ENCODE assay signal across 26 mouse cellular contexts in genomic region chr2:145872099-145872498, GRCm38 (mm10). TPM values are rescaled to one million over a fixed set of nuclear protein-coding genes. Genes with fewer than 3 reads are reported as not detected.
DNase-seq lines count a peak whose midpoint lies in the region; ATAC-seq and TF ChIP-seq lines count a peak whose summit lies in the region.
"Had no signal": no experiment of that assay in that cellular context is flagged by ENCODE, and none has a peak within 500 bp of the region (broad histone marks: within the 10 kb centered on the region; RNA-seq: fewer than 3 reads in every experiment).

No protein-coding gene starts in this region.

- no peak for TF ChIP-seq POLR2A in lung, adult 2 months (IDR thresholded peaks at IDR 0.05; ENCODE audit: borderline replicate concordance, extremely low read depth, low read depth, low read length)

- no peak for TF ChIP-seq CTCF in intestine, postnatal 0 days (IDR thresholded peaks at IDR 0.05; ENCODE audit: low read depth)
- TF ChIP-seq CTCF in lung, adult 2 months (IDR thresholded peaks at IDR 0.05; ENCODE audit: insufficient read depth, low read length): no peak
- no peak for TF ChIP-seq CTCF in stomach, postnatal 0 days (IDR thresholded peaks at IDR 0.05; ENCODE audit: low read depth)

- peak; percentile 70 to 79 for DNase-seq in lung, adult 18-20 months
- no peak for DNase-seq in lung, adult 2 months
- peak; percentile 45 for DNase-seq in Muller cell, postnatal 12 days (ENCODE audit: inconsistent ontology term)
- DNase-seq in stomach, postnatal 0 days (ENCODE audit: low spot score): peak; percentile 62
- DNase-seq in gastrocnemius, postnatal 4 days (ENCODE audit: low spot score in 2 of 2): no peak
- DNase-seq: adrenal gland, adult 8-10 months; cerebellum, adult 8-10 months; cerebellum, postnatal 25 days; gastrocnemius, postnatal 25 days; heart, adult 2 months; heart, postnatal 10 days; kidney, adult 18-20 months; kidney, postnatal 10 days; midbrain, embryonic 14.5 days; thymus, adult 18-20 months; thymus, postnatal 25 days had no signal

- peaks cover 22% of the 10 kb centered on the region for H3K36me3 ChIP-seq in intestine, postnatal 0 days (ENCODE audit: control insufficient read depth, insufficient read depth)
- peaks cover 4% of the 10 kb centered on the region; the same call in 1 of the 2 replicates for H3K36me3 ChIP-seq in intestine, embryonic 16.5 days (ENCODE audit: control insufficient read depth, insufficient read depth, low read length)
- H3K36me3 ChIP-seq in stomach, postnatal 0 days (ENCODE audit: control insufficient read depth, insufficient read depth, low read length): peaks cover 11% of the 10 kb centered on the region

- no peak overlapping the region for H3K27ac ChIP-seq in intestine, postnatal 0 days (ENCODE audit: low read depth, low read length)
- H3K27ac ChIP-seq in intestine, embryonic 16.5 days (ENCODE audit: low read length): no peak overlapping the region
- H3K27ac ChIP-seq in stomach, postnatal 0 days (replicated peaks): peak overlapping the region; percentile 73; the same call in 1 of the 2 replicates
- H3K27ac ChIP-seq: embryonic facial prominence, embryonic 10.5 days; embryonic facial prominence, embryonic 15.5 days; forebrain, embryonic 13.5 days; heart, adult 2 months; heart, embryonic 13.5 days; hindbrain, embryonic 14.5 days; left cerebral cortex, adult 2 months; limb, embryonic 12.5 days had no signal

- no peaks in the 10 kb centered on the region for H3K9me3 ChIP-seq in intestine, postnatal 0 days (ENCODE audit: control insufficient read depth)
- no peaks in the 10 kb centered on the region for H3K9me3 ChIP-seq in intestine, embryonic 16.5 days (ENCODE audit: control insufficient read depth, low read length)
- no peaks in the 10 kb centered on the region for H3K9me3 ChIP-seq in stomach, postnatal 0 days (ENCODE audit: control insufficient read depth, low read length)
- H3K9me3 ChIP-seq: embryonic facial prominence, embryonic 15.5 days; forebrain, embryonic 13.5 days had no signal

- no peak overlapping the region for H3K9ac ChIP-seq in intestine, postnatal 0 days (ENCODE audit: low read depth, low read length)
- H3K9ac ChIP-seq in intestine, embryonic 16.5 days (ENCODE audit: low read depth, low read length): no peak overlapping the region
- H3K9ac ChIP-seq in stomach, postnatal 0 days (ENCODE audit: low read length): no peak overlapping the region
- H3K9ac ChIP-seq: embryonic facial prominence, embryonic 15.5 days; forebrain, embryonic 13.5 days; heart, embryonic 13.5 days; hindbrain, embryonic 14.5 days; limb, embryonic 12.5 days had no signal

- H3K27me3 ChIP-seq in intestine, postnatal 0 days (replicated peaks; ENCODE audit: control insufficient read depth, insufficient read depth, low read length): no peaks in the 10 kb centered on the region
- H3K27me3 ChIP-seq in intestine, embryonic 16.5 days (replicated peaks; ENCODE audit: control insufficient read depth, insufficient read depth, low read length): no peaks in the 10 kb centered on the region
- H3K27me3 ChIP-seq in stomach, postnatal 0 days (ENCODE audit: control insufficient read depth, insufficient read depth, low read length): no peaks in the 10 kb centered on the region
- H3K27me3 ChIP-seq: embryonic facial prominence, embryonic 15.5 days; forebrain, embryonic 13.5 days; heart, embryonic 13.5 days; limb, embryonic 12.5 days had no signal

- H3K4me3 ChIP-seq in intestine, postnatal 0 days (ENCODE audit: low read depth, low read length): no peak overlapping the region
- H3K4me3 ChIP-seq in intestine, embryonic 16.5 days (ENCODE audit: low read length): no peak overlapping the region
- no peak overlapping the region for H3K4me3 ChIP-seq in lung, adult 2 months (replicated peaks; ENCODE audit: extremely low read depth, low read depth, low read length)
- H3K4me3 ChIP-seq in stomach, postnatal 0 days (ENCODE audit: low read depth, low read length): no peak overlapping the region
- H3K4me3 ChIP-seq: embryonic facial prominence, embryonic 10.5 days; embryonic facial prominence, embryonic 15.5 days; forebrain, embryonic 13.5 days; heart, adult 2 months; heart, embryonic 13.5 days; left cerebral cortex, adult 2 months; limb, embryonic 12.5 days had no signal

- 45% methylated on average over 1 of the region's 1 CpGs for WGBS in intestine, postnatal 0 days
- 93% methylated on average over 1 of the region's 1 CpGs for WGBS in intestine, embryonic 16.5 days
- WGBS in lung, adult 2 months: 70% methylated on average over 1 of the region's 1 CpGs
- 60% methylated on average over 1 of the region's 1 CpGs for WGBS in stomach, postnatal 0 days

- H3K4me1 ChIP-seq in intestine, postnatal 0 days (replicated peaks; ENCODE audit: control insufficient read depth, insufficient read depth, low read length): 0 out of 2 replicates have a peak, but pooled peaks cover 4% of the 10 kb centered on the region
- H3K4me1 ChIP-seq in intestine, embryonic 16.5 days (ENCODE audit: control insufficient read depth, insufficient read depth, low read length): no peaks in the 10 kb centered on the region
- H3K4me1 ChIP-seq in lung, adult 2 months (ENCODE audit: control insufficient read depth, insufficient read depth, low read length): peaks cover 23% of the 10 kb centered on the region
- H3K4me1 ChIP-seq in stomach, postnatal 0 days (replicated peaks; ENCODE audit: control insufficient read depth, insufficient read depth): no peaks in the 10 kb centered on the region
- H3K4me1 ChIP-seq: embryonic facial prominence, embryonic 10.5 days; embryonic facial prominence, embryonic 15.5 days; forebrain, embryonic 13.5 days; limb, embryonic 12.5 days had no signal

- H3K4me2 ChIP-seq in intestine, postnatal 0 days (replicated peaks; ENCODE audit: low read depth): no peak overlapping the region
- no peak overlapping the region for H3K4me2 ChIP-seq in intestine, embryonic 16.5 days (ENCODE audit: low read depth, low read length)
- no peak overlapping the region for H3K4me2 ChIP-seq in stomach, postnatal 0 days (replicated peaks; ENCODE audit: low read depth)
- H3K4me2 ChIP-seq: embryonic facial prominence, embryonic 15.5 days; forebrain, embryonic 13.5 days; heart, embryonic 13.5 days; hindbrain, embryonic 14.5 days; limb, embryonic 12.5 days; liver, embryonic 11.5 days had no signal

- ATAC-seq in intestine, postnatal 0 days: peak; percentile 60
- no peak for ATAC-seq in intestine, embryonic 16.5 days
- peak; percentile 94 for ATAC-seq in stomach, postnatal 0 days (ENCODE audit: low FRiP score, low TSS enrichment)
- ATAC-seq: forebrain, embryonic 13.5 days had no signal

- no peak for TF ChIP-seq EP300 in stomach, postnatal 0 days (optimal IDR thresholded peaks at IDR 0.05)

RNA-seq across cellular contexts. Expression of gene Naa20, which starts 29.8 kb away (rescaled TPM):
- 100 and 106 TPM in 2 replicates for polyA plus RNA-seq in intestine, postnatal 0 days (2015; fragmentation: Nextera tagmentation; extraction: Ambion mirVana)
- 137 TPM in 2 replicates for polyA plus RNA-seq in intestine, embryonic 16.5 days (2015; fragmentation: Nextera tagmentation; extraction: Ambion mirVana)
- polyA plus RNA-seq in lung, adult 2 months (2012; rRNA removed): 23.5 and 27.3 TPM in 2 replicates
- polyA plus RNA-seq in stomach, postnatal 0 days (2015; fragmentation: Nextera tagmentation; extraction: Ambion mirVana): 119 and 134 TPM in 2 replicates
- total RNA-seq in gastrocnemius, postnatal 4 days (2021): 10 to 100 TPM; 65.0 to 72.0 TPM

Comparison
In these comparisons a context has a peak if more than half of its experiments do, and no peak if none do; other contexts are left out.
1. DNase-seq: peak in lung, adult 18-20 months (2 of 2), Muller cell, postnatal 12 days (single experiment) and stomach, postnatal 0 days (single experiment); none in lung, adult 2 months (single experiment) and gastrocnemius, postnatal 4 days (0 of 2).